Mouse (Mus musculus): ENCODE results near the gene Nkain4. TPM values are rescaled to one million over a fixed set of nuclear protein-coding genes. Genes with fewer than 3 reads are reported as not detected.
A peak's percentile ranks its signal among the peaks of the same experiment; 100 is the strongest.

The Nkain4 gene
- total RNA-seq, 2 experiments from 2014 or later, result 56.1 to 56.9 TPM

- DNase-seq (ENCODE audit: low spot score in 2 of 2), result no peak
These were observed 861 bp downstream of the Nkain4 start for GRCm38 (mm10) chr2:180953638-180954037.

- peak in 1 of 2 experiments; percentile 56 for DNase-seq (ENCODE audit: low spot score in 2 of 2)
These were observed 1.7 kb downstream of the Nkain4 start for GRCm38 (mm10) chr2:180952731-180953171.

GRCm38 (mm10) chr2:180949947-180950346 is 4.6 kb downstream of the Nkain4 start:
- DNase-seq (ENCODE audit: low spot score in 2 of 2), result no peak

- DNase-seq (ENCODE audit: low spot score in 2 of 2), result peak in 1 of 2 experiments; percentile 63
These were observed 12.6 kb downstream of the Nkain4 start for GRCm38 (mm10) chr2:180941869-180942268.

GRCm38 (mm10) chr2:180940187-180940586 is 14.3 kb downstream of the Nkain4 start:
- DNase-seq (ENCODE audit: low spot score in 2 of 2), result no peak

GRCm38 (mm10) chr2:180932418-180932817 is 22.1 kb downstream of the Nkain4 start:
- no peak for DNase-seq (ENCODE audit: low spot score in 2 of 2)

GRCm38 (mm10) chr2:180928723-180929122 is 25.8 kb downstream of the Nkain4 start, which contains the start of gene Birc7:
TSS of gene Birc7 (plus strand) at chr2:180929023.
- DNase-seq (ENCODE audit: low spot score in 2 of 2), result no peak

- peak; percentile 59 to 79 for DNase-seq (ENCODE audit: low spot score in 2 of 2)
These were observed 29.3 kb downstream of the Nkain4 start for GRCm38 (mm10) chr2:180925176-180925575.

GRCm38 (mm10) chr2:180922739-180923138 is 31.8 kb downstream of the Nkain4 start:
- DNase-seq (ENCODE audit: low spot score in 2 of 2), result no peak

GRCm38 (mm10) chr2:180920810-180921400 is 33.6 kb downstream of the Nkain4 start, which contains the start of gene Ythdf1:
TSS of gene Ythdf1 (minus strand) at chr2:180920949.
- peak; percentile 96 to 98 for DNase-seq (ENCODE audit: low spot score in 2 of 2)

- no peak for DNase-seq (ENCODE audit: low spot score in 2 of 2)
These were observed 34.3 kb downstream of the Nkain4 start for GRCm38 (mm10) chr2:180919913-180920809.

GRCm38 (mm10) chr2:180915886-180916433 is 38.5 kb downstream of the Nkain4 start:
- no peak for DNase-seq (ENCODE audit: low spot score in 2 of 2)

- no peak for DNase-seq (ENCODE audit: low spot score in 2 of 2)
These were observed 43.6 kb downstream of the Nkain4 start for GRCm38 (mm10) chr2:180910928-180911327.

GRCm38 (mm10) chr2:180905556-180906221 is 48.8 kb downstream of the Nkain4 start:
- DNase-seq (ENCODE audit: low spot score in 2 of 2), result no peak

- no peak for DNase-seq (ENCODE audit: low spot score in 2 of 2)
These were observed 49.9 kb downstream of the Nkain4 start for GRCm38 (mm10) chr2:180904435-180905208.

- DNase-seq (ENCODE audit: low spot score in 2 of 2), result peak in 1 of 2 experiments; percentile 48
These were observed 52.4 kb downstream of the Nkain4 start for GRCm38 (mm10) chr2:180902086-180902485.

GRCm38 (mm10) chr2:180897857-180898256 is 56.6 kb downstream of the Nkain4 start:
- DNase-seq (ENCODE audit: low spot score in 2 of 2), result no peak

- DNase-seq (ENCODE audit: low spot score in 2 of 2), result peak; percentile 47 to 54
These were observed 57.5 kb downstream of the Nkain4 start for GRCm38 (mm10) chr2:180896819-180897625.

- DNase-seq (ENCODE audit: low spot score in 2 of 2), result peak in 1 of 2 experiments; percentile 36
These were observed 58.5 kb downstream of the Nkain4 start for GRCm38 (mm10) chr2:180895837-180896525.
